Mouse (Mus musculus): ENCODE measurements around the gene Grk1.

Grk1 gene

DNA sequence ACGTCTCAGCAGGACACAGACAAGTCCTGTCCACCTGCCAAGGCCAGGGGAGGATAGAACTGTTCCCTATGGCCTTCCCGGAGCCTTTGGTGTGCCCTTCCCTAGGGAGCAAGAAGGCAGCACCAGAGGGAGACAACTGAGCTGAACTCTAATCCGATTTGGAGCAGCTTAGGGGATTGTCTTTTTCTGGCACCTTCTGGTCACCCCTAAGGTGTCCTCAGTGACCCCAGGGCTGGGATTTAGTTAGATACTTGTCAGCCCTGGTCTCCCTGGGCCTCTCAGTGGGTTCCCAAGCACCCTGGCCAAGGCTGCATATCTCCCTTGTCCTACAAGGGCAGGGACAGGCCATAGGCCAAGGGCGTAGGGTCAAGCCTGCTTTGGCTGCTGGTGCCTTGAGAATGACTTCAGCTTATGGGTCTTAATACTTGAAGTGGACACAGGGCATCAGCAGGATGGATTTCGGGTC lies at the start of gene Grk1:
Grk1 (plus strand) TSS at position 416 of the 466 bp plus-strand sequence.
- ChIA-PET CTCF (interaction anchor here in 1 of 4 experiments (0.5 kb wide), 1 partner anchor 391 kb away, joined by 3 read pairs; no protein-coding TSS in a partner anchor), POLR2A (interaction anchor here in 1 of 4 experiments (1.1 kb wide), 1 partner anchor 145 kb away, joined by 3 read pairs; no protein-coding TSS in a partner anchor)

DNA sequence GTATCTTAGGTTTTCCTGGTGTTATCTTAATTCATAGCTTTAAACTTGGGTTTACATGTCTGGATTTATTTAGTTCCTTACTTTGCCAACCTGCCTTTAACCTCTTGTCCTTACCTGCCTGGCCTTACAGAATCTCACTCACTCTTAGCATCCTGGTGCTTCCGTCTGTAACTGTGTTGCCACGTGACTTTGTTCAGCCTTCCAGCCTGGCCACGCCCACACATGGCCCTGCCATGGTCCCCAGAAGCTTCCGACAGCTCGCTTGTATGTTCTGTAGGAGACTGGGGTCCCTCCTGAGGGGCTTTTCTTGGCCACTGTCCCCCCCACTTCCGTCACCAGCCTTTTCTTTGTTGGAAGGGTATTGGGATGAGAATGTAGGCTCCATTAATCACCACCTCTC lies 48.7 kb upstream of the Grk1 start:
- CTCF ChIA-PET: interaction anchor here in 1 of 4 experiments (0.6 kb wide), 1 partner anchor 13 kb away, joined by 3 read pairs; no protein-coding TSS in a partner anchor
- POLR2A ChIA-PET: interaction anchor here (0.5 to 5.3 kb wide), 9 partner anchors 9 to 193 kb away, joined by 3 to 21 read pairs (median 4); no protein-coding TSS in a partner anchor

DNA sequence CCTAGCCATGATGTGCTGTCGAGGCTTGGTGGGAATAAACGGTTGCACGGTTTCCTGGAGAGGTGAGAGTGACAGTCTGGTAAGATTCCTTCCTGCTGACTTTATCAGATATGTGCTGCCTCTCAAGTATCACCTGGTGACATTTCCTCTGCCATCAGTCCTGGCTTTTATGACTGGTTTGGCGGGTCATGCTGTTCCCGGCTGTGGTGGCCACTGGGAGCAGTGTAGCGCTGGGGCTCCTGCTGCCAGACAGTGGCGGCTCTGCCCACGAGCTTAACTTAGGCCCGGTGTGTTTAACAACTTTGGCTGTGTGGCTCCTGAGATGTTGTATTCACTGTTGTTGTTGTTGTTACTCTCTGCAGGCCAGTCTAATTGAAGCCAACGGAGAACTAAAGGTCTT lies 48.2 kb upstream of the Grk1 start:
- POLR2A ChIA-PET: interaction anchor here (0.5 to 5.3 kb wide), 10 partner anchors 9 to 192 kb away, joined by 3 to 21 read pairs (median 4); no protein-coding TSS in a partner anchor

DNA sequence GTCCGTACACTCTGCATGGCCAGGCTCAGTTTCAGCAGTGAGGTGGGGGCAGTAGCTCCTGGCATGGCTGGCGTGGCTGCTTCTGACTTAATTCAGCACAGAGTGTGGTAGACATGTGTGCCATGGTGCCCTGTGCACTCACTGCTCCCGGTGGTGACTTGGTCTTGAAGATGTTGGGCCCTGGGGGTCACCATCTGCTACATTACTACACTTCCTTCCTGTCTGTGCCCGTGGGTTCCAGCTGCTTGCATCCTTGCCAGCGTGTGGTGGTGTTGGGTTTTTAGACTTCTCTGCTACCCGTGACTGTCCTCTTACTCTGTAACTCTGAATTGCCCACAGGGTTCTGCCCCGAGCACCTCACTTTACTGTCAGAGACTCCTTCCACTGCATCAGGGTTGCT lies 44.7 kb upstream of the Grk1 start:
- ChIA-PET POLR2A (interaction anchor here in 1 of 4 experiments (0.8 to 2.5 kb wide), 2 partner anchors 14 to 16 kb away, joined by 3 to 7 read pairs; no protein-coding TSS in a partner anchor), CTCF (interaction anchor here in 1 of 4 experiments (0.6 kb wide), 1 partner anchor 282 kb away, joined by 3 read pairs; no protein-coding TSS in a partner anchor)

More for the DNA sequence above, 48.2 kb upstream of the Grk1 start:
- CTCF ChIA-PET: no interaction called here

DNA sequence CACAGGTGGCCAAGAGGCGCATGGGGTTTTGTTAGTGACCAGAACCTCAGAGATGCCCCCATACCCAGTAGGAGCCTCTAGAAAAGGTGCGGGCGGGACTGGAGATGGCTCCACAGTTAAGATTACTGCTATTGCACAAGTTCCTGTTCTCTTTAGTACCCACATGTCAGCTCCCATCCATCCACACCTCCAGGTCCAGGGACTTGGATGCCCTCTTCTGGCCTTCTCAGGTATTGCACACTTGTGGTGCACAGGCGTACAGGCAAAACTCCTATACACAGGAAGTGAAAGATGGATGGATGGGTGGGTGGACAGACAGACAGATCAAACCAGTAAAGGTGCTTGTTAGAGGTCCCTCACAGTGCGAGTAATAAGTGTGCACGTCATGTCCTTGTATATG lies 43.0 kb upstream of the Grk1 start:
- ChIA-PET POLR2A (interaction anchor here in 1 of 4 experiments (0.6 kb wide), 1 partner anchor 1550 kb away, joined by 5 read pairs; no protein-coding TSS in a partner anchor), CTCF (interaction anchor here in 3 of 4 experiments (0.6 to 1.0 kb wide), 4 partner anchors 13 to 404 kb away, joined by 3 to 4 read pairs (median 3); no protein-coding TSS in a partner anchor)

DNA sequence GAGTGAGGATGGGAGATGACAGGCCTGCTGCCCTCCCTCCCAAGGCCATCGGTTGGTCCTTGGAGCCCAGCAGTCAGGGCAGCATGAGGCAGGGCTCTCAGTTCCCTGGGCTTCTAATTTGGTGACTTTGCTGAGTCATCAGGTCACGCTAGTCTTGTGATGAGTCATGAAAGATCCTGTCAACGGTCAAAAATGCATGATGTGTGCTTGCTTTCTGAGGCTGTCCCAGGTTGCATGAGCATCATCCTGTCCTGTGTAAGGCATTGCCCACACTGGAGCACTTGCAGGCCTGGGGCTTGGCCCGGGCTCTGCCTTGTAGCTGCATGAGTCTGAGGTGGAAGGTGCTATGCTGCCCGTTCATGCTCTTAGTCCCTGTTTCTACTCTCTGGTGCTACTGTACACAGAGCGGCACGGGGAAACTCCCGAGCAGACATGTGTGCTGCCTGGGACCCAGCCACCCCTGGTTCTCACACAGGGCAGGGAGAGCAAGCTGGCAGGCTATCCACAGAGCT lies 31.7 kb upstream of the Grk1 start:
- CTCF ChIA-PET: no interaction called here
- POLR2A ChIA-PET: interaction anchor here in 2 of 4 experiments (0.7 to 3.7 kb wide), 5 partner anchors 17 to 304 kb away, joined by 3 to 9 read pairs (median 4); partner anchors contain the start of gene Rasa3 (in 1 of the 2)

DNA sequence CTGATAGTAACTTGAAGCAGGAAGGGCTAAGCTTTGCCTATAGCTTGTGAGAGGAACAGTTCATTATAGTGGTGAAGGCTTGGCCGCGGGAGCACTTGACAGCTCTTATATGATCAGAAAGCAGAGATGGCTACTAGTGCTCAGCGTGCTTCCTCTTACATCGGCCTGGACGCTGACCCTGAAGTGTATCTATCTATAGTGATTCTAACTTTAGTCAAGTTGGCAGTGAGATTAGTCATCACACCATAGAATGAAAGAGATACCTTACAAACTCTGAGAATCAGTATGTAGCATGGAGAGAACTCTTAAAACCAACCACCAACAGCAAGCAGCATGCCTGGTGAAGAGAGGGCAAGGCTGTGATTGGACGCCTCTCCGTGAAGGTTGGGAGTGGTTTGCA lies 23.3 kb upstream of the Grk1 start:
- ChIA-PET POLR2A (interaction anchor here in 1 of 4 experiments (0.7 to 1.0 kb wide), 2 partner anchors 11 to 16 kb away, joined by 3 read pairs; no protein-coding TSS in a partner anchor), CTCF (no interaction called here)

DNA sequence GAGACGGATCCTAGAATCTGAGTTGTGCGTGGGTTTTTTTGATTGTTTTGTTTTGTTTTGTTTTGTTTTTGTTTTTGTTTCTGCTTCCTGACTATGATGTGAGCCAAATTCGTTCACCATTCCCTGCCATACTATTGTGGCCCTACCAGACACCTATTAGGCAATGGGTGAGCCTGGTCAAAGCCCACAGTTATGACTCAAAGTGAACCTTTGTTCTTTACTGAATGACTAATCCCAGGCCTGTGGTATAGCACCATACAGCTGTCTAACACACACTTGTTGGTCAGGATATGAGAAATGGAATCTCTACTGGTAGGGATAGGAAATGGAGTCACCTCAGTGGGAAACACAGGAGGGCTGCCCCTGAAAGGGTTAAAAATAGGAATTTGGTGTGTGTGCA lies 22.3 kb upstream of the Grk1 start:
- CTCF ChIA-PET: no interaction called here

DNA sequence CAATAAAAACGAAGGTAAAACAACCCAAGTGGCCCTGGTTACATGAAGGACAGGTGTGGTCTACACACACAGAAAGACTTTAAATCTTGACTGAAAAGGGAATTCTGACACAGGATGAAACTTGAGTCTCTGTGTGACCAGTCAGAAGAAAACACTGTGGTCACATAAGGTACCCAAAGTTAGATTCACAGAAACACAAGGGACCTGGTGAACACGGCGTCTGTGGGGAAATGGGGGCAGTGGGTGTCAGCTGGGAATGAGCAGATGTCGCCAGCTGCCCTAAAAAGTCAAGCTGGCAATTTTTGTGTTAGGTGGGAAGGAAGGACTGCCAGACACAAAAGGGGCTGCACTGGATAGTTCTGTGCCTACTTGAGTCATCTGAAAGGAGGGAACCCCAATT lies 21.9 kb upstream of the Grk1 start:
- POLR2A ChIA-PET: no interaction called here
- CTCF ChIA-PET: no interaction called here

More for the DNA sequence above, 22.3 kb upstream of the Grk1 start:
- POLR2A ChIA-PET: no interaction called here

DNA sequence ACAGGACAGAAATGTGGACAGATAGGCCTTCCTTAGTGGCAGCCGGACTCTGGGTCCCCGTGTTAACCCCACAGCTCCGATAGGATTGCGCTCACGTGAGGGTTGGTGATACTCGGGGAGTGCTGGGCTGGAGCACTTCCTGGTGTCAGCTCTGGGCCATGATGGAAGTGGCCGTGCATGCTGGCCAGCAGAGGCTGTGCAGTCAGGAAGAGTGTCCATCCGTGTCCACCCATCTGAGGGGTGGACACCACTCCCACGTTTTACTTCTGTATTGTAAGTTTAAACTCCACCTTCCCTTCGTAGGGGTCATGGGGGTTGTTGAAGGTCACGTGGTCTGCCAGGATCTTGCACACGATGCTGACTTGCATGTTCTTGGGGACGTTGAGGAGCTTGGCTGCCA lies 18.5 kb upstream of the Grk1 start:
- CTCF ChIA-PET: interaction anchor here in 1 of 4 experiments (0.6 kb wide), 1 partner anchor 164 kb away, joined by 3 read pairs; no protein-coding TSS in a partner anchor

DNA sequence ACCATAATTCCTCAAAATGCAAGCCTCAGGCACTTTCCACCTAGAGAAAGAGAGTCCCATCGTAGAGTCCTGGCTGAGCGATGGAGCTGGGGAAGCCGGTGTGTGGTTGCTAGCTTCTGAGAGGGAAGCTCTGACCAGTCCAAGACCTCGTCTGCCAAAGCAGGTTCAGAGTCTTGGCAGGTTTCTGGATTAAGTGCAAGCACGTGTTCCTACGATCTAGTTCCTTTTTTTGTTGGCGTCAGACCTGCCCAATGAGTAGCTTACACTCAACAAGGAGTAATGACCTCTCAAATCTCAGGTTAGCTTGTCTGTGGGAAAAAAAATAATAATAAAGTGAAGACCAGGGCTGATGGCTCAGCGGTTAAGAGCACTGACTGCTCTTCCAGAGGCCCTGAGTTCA lies 17.2 kb upstream of the Grk1 start:
- POLR2A ChIA-PET: interaction anchor here in 1 of 4 experiments (0.8 kb wide), 1 partner anchor 397 kb away, joined by 3 read pairs; the partner anchor contains the start of gene Upf3a

More for the DNA sequence above, 18.5 kb upstream of the Grk1 start:
- POLR2A ChIA-PET: interaction anchor here in 1 of 4 experiments (0.6 kb wide), 1 partner anchor 23 kb away, joined by 5 read pairs; no protein-coding TSS in a partner anchor

DNA sequence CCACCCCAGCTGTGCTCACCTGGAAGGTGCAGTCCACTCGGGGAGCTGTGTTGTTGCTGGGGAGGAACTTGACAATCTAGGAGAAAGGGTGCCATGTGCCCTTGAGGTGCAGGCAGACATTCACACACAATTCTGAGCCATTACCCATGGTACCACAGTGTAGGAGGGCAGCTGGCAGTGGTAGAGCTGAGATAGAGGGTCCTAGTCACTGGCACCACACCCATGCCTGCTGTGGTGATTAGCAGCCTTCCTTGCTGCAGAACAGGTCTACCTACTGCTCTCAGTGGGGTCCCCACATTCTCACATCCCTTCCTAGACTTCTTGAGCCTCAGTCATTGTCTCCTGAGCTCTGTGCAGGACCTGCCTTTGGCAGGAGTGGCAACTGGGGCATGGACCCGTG lies 16.1 kb upstream of the Grk1 start:
- ChIA-PET POLR2A (interaction anchor here in 1 of 4 experiments (1.3 kb wide), 1 partner anchor 8 kb away, joined by 3 read pairs; no protein-coding TSS in a partner anchor), CTCF (no interaction called here)

More for the DNA sequence above, 17.2 kb upstream of the Grk1 start:
- CTCF ChIA-PET: no interaction called here

DNA sequence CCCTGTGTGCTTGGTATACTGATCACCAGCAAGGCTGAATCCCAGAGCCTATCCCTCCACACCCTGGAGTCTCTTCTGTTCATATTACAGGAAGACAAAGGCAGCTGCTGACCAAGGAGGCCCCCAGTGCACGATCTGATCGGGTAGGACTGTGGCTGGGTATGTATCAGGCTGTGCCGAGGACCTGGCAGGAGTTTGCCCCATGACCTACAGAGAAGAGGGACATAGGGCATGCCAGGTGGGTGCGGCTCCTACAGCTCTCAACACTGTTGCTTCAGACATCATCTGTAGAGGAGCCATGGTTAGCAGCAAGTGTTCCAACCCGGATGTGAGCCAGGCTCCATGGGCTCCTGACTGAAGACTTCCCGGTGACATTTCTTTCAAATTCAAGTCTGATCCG lies 11.0 kb upstream of the Grk1 start:
- POLR2A ChIA-PET: no interaction called here
- CTCF ChIA-PET: interaction anchor here in 1 of 4 experiments (0.5 kb wide), 1 partner anchor 17 kb away, joined by 3 read pairs; no protein-coding TSS in a partner anchor

DNA sequence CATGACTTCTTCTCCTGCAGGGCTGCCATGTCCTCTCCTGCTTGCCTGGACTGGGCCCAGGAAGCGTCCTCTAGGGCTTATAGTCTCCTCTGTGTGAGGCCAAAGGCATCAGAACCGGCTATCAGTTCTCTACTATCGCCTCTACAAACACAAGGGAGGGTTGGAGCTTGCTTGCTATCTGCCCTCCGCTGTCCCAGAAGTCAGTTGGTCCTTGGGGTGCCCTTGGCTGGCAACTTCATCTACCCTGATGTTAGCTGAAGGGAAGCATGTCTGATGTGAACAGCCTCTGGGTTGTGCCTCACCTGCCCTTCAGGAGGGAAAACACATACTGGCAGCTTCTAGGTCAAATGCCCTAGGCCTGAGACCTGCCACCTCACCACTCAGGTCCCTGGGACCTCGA lies 8.2 kb upstream of the Grk1 start, which contains the start of gene Atp4b:
Atp4b (minus strand) TSS at position 101 of the 400 bp plus-strand sequence.
- POLR2A ChIA-PET: no interaction called here

DNA sequence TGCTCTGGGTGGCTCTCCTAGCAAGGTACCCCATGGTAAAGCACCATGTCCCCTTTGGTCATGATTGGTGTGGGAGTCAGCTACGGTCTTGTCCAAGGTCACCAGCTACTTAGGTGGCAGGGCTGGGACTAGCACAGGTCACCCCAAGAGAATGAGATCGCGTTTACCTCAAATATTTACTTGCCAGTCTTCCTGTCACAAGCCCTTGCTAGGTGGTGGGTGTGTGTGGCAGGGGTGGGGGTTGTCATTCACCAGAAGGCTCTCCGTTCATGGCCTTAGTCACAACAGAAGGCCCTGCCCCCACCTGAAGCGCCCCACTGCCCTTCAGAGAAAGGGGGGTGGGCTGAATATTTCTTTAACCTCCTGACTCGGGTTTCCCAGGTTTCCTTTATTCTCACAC lies 1.4 kb upstream of the Grk1 start:
- POLR2A ChIA-PET: interaction anchor here in 1 of 4 experiments (0.7 kb wide), 1 partner anchor 346 kb away, joined by 3 read pairs; no protein-coding TSS in a partner anchor
- CTCF ChIA-PET: interaction anchor here in 1 of 4 experiments (1.1 to 1.7 kb wide), 2 partner anchors 8 to 10 kb away, joined by 5 to 10 read pairs; no protein-coding TSS in a partner anchor

More for the DNA sequence above, 8.2 kb upstream of the Grk1 start, which contains the start of gene Atp4b:
- CTCF ChIA-PET: interaction anchor here in 1 of 4 experiments (0.6 kb wide), 1 partner anchor 74 kb away, joined by 3 read pairs; no protein-coding TSS in a partner anchor

DNA sequence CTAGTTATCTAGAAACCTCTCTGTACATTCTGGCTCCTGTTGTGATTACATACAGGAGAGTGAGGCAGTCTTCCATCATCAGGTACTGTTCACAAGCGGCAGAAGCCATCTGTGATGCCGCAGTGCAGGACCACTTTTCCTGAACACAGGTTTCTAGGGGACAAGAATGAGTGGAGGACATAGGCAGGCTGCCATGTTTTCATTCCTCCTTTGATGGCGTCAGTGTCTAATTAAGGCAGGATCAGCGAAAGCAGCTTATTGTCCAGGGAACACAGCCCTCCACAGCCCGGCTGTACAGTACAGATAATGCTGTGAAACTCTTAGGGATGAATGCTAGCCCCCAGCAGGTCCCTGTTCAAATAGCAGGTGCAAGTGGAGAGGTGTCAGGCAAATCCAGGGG lies 1.1 kb downstream of the Grk1 start:
- CTCF ChIA-PET: no interaction called here
- POLR2A ChIA-PET: interaction anchor here in 1 of 4 experiments (1.1 kb wide), 1 partner anchor 143 kb away, joined by 3 read pairs; no protein-coding TSS in a partner anchor

DNA sequence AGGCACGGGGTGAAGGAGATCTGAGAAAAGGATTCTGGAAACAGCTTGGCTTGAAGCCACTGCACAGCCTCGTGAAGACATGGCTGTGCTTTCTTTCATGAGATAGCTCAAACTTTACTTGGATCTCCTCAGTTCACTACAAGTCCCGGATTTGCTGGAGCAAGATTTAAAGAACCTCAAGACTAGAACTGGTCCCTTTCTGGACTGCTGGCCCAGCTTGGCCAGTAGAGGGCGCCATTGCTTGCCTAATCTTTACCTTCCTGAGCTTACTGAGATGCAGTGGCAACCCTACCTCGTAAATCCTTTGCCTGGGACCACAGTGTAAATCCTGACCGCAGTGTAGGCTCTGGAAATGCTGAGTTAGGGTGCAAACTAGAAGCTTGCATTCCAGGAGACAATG lies 6.7 kb downstream of the Grk1 start:
- POLR2A ChIA-PET: interaction anchor here in 2 of 4 experiments (0.8 to 2.0 kb wide), 8 partner anchors 10 to 374 kb away, joined by 3 to 6 read pairs (median 4); partner anchors contain the start of genes Cdc16 (in 1 of the 2) and Upf3a (in 1 of the 2)
- CTCF ChIA-PET: interaction anchor here (0.5 to 2.9 kb wide), 49 partner anchors 9 to 1431 kb away, joined by 3 to 18 read pairs (median 4); partner anchors contain the start of genes Cdc16 (in 2 of the 4), Tmem255b (in 2 of the 4), 1700029H14Rik (in 1 of the 4) and Cfap97d2 (in 1 of the 4)

DNA sequence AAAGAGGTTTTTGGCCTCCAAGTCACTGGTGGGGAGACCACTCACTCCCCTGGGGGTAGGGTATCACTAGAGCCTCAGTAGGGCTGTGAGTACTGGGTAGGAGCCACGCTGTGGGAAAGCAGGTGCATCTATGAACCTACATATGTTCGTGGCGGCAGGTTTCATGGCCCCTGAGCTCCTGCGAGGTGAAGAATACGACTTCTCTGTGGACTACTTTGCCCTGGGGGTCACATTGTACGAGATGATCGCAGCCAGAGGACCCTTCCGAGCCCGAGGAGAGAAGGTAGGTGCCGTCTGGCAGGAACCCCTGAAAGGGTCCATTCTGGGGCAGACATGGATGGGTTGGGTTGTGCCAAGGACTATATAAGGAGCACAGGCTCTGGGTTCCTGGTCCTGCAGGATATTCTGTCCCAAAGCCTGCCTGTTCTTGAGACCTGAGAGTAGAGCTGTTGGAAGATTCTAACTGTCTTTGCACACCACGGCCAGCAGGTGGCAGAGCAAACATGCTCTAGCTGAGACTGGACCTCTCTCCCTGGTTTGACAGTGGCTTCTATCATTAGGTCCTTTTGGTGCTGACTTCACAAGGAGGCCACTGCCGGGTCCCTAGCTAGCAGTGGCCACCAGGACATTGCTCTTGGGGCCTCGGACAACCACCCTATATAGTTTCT lies 8.1 kb downstream of the Grk1 start:
- POLR2A ChIA-PET: interaction anchor here in 3 of 4 experiments (0.6 to 3.5 kb wide), 10 partner anchors 12 to 1476 kb away, joined by 3 to 42 read pairs (median 5); partner anchors contain the start of gene Gas6 (in 1 of the 3)
- CTCF ChIA-PET: interaction anchor here (0.6 to 3.8 kb wide), 70 partner anchors 9 to 1278 kb away, joined by 3 to 41 read pairs (median 4); partner anchors contain the start of genes Cdc16 (in 2 of the 4), Rasa3 (in 2 of the 4), Upf3a (in 2 of the 4) and Cfap97d2 (in 1 of the 4)
